Mouse (Mus musculus) forebrain, embryonic 16.5 days (tissue): ENCODE data around the gene Ywhag. TPM values are rescaled to one million over a fixed set of nuclear protein-coding genes. Genes with fewer than 3 reads are reported as not detected.
A peak's percentile ranks its signal among the peaks of the same experiment; 100 is the strongest.

Experiments
- ATAC-seq: fragments of 200-750 bp; cut with Nextera tagmentation; 2 replicates; pipeline ENCODE4 v1.8.0; 2017; ENCODE audit warnings: mild to moderate bottlenecking, moderate library complexity
- H3K27ac ChIP-seq: fragments of 300-500 bp; sonication (generic); 2 replicates; pipeline ENCODE4 v1.5.1; 2014; ENCODE audit warnings: low read length, control low read depth
- H3K27me3 ChIP-seq: fragments of 300-500 bp; sonication (generic); replicated peaks from 2 replicates; pipeline ENCODE4 v1.6.1; 2014; ENCODE audit warnings: low read length; ENCODE audit not compliant: control insufficient read depth, insufficient read depth
- H3K36me3 ChIP-seq: fragments of 300-500 bp; sonication (generic); 2 replicates; pipeline ENCODE4 v1.6.1; 2014; ENCODE audit not compliant: control insufficient read depth, insufficient read depth
- H3K4me1 ChIP-seq: fragments of 300-500 bp; sonication (generic); replicated peaks from 2 replicates; pipeline ENCODE4 v1.6.1; 2014; ENCODE audit warnings: low read length; ENCODE audit not compliant: control insufficient read depth, insufficient read depth
- H3K4me2 ChIP-seq: fragments of 300-500 bp; sonication (generic); 2 replicates; pipeline ENCODE4 v1.6.1; 2014; ENCODE audit warnings: mild to moderate bottlenecking, low read length, control low read depth
- H3K4me3 ChIP-seq: fragments of 300-500 bp; sonication (generic); replicated peaks from 2 replicates; pipeline ENCODE4 v1.5.1; 2014; ENCODE audit warnings: mild to moderate bottlenecking, low read length, control low read depth
- H3K9ac ChIP-seq: fragments of 300-500 bp; sonication (generic); replicated peaks from 2 replicates; pipeline ENCODE4 v1.6.1; 2014; ENCODE audit warnings: low read depth, low read length, control low read depth
- H3K9me3 ChIP-seq: fragments of 300-500 bp; sonication (generic); 2 replicates; pipeline ENCODE4 v1.6.1; 2016; ENCODE audit warnings: low read length; ENCODE audit not compliant: control insufficient read depth
- WGBS: fragments of 180-500 bp; shearing (Covaris S2); extraction: QIAGEN DNeasy Blood & Tissue Kit; methylation state at CpG from one replicate; pipeline ENCODE4 v1.1.7; 2014; 5-methylcytosine and 5-hydroxymethylcytosine counted together
- polyA plus RNA-seq: library from polyadenylated mRNA; unstranded; fragments of >200 nt; fragmentation: Nextera tagmentation; extraction: Ambion mirVana; gene quantifications from 2 replicates; pipeline ENCODE4 v1.2.1, GENCODE M21; 2015

Ywhag gene
- polyA plus RNA-seq, 1 experiment from 2014 or later: 902 TPM

DNA sequence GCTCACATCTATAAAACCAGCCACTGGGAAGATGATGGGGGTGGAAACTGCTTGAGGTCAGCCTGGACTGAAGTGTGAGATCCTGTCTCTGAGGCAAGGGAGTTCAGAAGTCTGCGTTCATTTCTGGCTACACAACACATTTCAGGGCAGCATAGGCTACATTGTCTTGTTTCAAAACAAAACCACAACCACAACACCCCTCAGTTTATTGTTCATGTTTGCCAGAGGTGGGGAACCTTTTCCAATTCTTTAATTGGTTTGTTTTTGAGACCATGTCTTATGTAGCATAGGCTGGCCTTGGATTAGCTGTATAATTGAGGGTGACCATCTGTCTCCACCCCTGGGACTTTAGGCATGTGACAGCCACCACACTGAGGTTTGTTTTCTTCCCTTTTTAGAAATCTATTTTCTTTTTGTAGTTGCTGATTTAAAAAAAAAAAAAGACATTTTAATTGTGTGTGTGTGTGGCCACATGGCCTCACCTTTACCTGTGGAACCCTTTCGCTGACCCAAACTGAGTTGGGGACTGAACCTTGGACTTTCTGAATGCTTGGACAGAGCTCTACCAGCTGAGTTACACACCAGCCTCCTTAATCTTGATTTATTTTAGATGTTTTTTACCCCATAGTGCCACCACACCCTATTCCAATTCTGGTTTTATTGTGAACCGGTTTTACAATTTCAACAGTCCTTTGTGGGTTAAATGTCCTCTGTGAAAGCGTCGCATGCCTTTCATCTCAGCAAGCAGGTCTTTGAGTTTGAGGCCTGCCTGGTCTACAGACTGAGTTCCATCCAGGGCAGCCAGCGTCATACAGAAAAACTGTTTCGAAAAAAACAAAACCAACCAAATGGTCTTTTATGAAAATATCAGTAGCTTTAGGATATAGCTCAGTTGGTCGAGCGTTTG is 22.1 kb upstream of the Ywhag start:
- WGBS: 86% methylated on average over 9 of the region's 9 CpGs
- H3K36me3 ChIP-seq: no peaks in the 10 kb centered on the region
- peak overlapping the region; percentile 44; the same call in 1 of the 2 replicates for H3K9ac ChIP-seq
- H3K9me3 ChIP-seq: no peaks in the 10 kb centered on the region
- ATAC-seq: no peak
- H3K4me1 ChIP-seq: peaks cover 5% of the 10 kb centered on the region
- no peaks in the 10 kb centered on the region for H3K27me3 ChIP-seq
- peak overlapping the region; percentile 75 for H3K27ac ChIP-seq
- H3K4me2 ChIP-seq: peak overlapping the region; percentile 55
- no peak overlapping the region; the same call in 1 of the 2 replicates for H3K4me3 ChIP-seq

DNA sequence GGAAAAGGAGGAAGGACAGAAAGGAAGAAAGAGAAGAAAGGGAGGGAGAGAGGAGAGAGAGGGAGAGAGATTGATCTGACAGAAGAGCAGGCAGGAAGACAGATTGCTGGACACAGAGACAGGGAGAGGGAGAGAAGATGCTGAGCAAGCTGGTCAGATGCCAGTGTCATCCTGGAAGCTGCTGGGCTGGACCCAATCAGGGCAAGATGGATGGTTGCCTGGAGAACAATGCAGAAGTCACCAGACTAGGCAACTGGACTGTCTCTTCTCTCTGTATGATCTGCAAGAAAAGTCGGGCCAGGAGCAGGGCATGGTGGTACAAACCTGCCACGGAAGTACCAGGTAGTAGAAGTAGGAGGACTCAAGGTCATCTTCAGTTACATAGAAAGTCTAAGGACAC is 18.4 kb upstream of the Ywhag start:
- Histone ChIP-seq H3K4me2 (no peak overlapping the region), H3K27me3 (no peaks in the 10 kb centered on the region), H3K4me3 (no peak overlapping the region), H3K9me3 (no peaks in the 10 kb centered on the region), H3K36me3 (no peaks in the 10 kb centered on the region), H3K9ac (no peak overlapping the region), H3K27ac (no peak overlapping the region), H3K4me1 (peaks cover 5% of the 10 kb centered on the region)
- 86% methylated on average over 2 of the region's 2 CpGs for WGBS
- ATAC-seq: no peak

DNA sequence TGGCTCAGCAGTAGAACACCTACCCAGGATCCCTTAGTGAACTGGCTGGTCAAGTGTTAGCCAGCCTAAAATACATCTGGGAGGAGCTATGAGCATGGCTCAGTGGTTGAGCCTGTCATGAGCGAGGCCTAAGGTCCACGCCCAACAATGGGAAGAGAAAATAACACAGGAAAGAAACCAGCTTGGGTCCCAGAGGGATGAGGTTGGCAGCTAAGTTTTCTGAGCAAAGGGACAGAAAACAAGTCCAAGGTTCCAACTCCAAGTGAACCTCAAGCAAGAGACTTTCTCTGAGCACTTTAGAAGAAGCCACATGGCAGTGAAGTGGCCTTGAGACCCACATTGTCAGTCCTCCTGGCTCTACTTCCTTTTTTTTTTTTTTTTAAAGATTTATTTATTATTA is 17.2 kb upstream of the Ywhag start:
- no peak for ATAC-seq
- H3K9ac ChIP-seq: no peak overlapping the region
- no peaks in the 10 kb centered on the region for H3K36me3 ChIP-seq
- WGBS: 90% methylated on average over 2 of the region's 2 CpGs
- H3K4me3 ChIP-seq: no peak overlapping the region
- H3K4me1 ChIP-seq: no peaks in the 10 kb centered on the region; the same call in 1 of the 2 replicates
- no peak overlapping the region for H3K27ac ChIP-seq
- H3K27me3 ChIP-seq: no peaks in the 10 kb centered on the region
- H3K9me3 ChIP-seq: no peaks in the 10 kb centered on the region
- no peak overlapping the region for H3K4me2 ChIP-seq

DNA sequence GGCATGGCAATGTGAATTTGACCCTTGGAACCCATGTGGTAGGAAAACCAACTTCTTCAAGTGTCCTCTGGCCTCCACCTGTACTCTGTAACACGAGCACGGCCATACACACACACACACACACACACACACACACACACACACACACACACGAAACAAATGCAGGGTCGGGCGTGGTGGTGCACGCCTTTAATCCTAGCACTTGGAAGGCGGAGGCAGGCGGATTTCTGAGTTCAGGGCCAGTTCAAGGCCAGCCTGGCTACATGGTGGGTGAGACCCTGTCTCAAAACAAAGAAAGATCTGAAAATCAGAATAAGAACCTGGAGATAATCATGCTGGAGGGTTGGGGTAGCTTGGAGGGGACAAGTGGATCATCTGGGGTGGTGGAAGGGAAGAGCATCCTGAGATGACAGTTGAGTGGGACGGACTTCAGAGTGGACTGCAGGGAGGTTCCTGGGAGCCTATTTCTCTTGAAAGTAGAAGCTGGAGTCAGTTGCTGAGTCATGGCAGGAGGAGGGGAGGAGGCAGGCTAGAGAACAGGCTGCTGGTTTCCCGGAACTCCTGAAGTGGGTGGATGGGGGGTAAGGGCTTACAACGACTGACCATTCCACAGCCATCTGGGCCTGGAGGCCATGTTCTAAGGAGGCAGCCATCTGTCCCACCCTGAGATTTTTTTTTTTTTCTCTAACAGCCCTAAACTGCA is 16.4 kb upstream of the Ywhag start:
- no peak overlapping the region for H3K4me3 ChIP-seq

DNA sequence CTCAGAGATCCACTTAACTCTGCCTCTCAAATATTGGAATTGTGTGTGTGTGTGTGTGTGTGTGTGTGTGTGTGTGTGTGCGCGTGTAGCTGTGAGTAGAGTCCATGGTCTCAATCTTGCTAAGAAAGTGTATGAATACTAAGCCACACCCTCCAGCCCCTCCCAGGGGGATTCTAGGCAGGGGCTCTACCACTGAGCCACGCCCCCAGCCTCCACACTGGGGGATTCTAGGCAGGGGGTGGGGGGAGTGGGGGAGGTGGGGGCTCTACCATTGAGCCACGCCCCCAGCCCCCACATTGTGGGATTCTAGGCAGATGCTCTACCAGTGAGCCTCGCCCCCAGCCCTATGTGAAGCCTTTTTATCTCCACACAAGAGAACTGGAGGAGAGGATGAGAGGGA is 12.2 kb upstream of the Ywhag start:
- no peak for ATAC-seq
- Histone ChIP-seq H3K4me2 (no peak overlapping the region), H3K4me1 (peaks cover 8% of the 10 kb centered on the region), H3K36me3 (no peaks in the 10 kb centered on the region), H3K9me3 (no peaks in the 10 kb centered on the region), H3K9ac (no peak overlapping the region), H3K4me3 (no peak overlapping the region), H3K27ac (no peak overlapping the region), H3K27me3 (no peaks in the 10 kb centered on the region)
- WGBS: 77% methylated on average over 5 of the region's 5 CpGs

More for the DNA sequence above, 16.4 kb upstream of the Ywhag start:
- WGBS: 83% methylated on average over 11 of the region's 11 CpGs
- Histone ChIP-seq H3K36me3 (no peaks in the 10 kb centered on the region), H3K4me2 (no peak overlapping the region), H3K9me3 (no peaks in the 10 kb centered on the region), H3K27me3 (no peaks in the 10 kb centered on the region), H3K27ac (no peak overlapping the region), H3K4me1 (peaks cover 7% of the 10 kb centered on the region), H3K9ac (no peak overlapping the region)
- ATAC-seq: no peak

DNA sequence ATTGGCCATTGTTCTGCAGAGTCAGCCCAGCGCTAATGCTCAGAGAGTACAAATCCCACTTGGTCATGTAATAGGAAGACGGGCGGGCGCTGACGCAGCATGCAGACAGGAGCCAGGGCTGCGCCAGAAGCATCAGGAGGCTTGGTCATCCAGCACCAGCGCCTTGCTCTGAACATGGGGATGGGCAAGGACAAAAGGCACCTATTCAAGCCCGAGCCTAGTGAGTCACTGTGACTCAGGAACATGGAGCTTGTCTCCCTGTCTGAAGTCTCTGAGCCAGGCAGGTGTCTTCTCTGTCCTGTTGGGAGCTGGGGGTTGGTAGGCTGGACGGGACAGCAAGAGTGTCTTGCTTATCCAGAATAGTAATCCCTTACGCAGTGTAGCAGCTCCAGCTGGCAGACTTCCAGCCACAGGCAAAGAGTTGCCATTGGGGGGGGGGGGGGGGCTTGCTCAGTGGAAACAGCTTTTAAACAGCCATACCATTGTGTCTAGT is 11.5 kb upstream of the Ywhag start:
- H3K9me3 ChIP-seq: no peaks in the 10 kb centered on the region

DNA sequence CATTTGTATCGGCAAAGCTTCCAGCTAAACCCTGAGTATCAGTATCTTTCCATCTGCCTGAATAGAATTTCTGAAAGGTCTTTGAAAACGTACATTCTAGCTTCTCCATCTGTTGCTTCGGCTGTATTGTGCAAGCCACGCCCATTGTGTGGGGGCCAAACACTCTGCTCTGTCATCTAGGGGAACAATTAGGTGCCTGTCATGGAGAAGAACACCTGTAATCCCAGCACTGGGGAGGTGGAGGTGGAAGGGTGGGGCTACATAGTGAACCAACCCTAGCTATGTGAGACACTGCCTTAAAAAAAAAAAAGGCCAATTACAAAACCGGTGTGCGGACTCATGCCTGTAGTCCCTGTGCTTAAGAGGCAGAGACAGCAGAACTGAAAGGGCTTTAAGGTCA is 8.3 kb upstream of the Ywhag start:
- ATAC-seq: no peak
- no peak overlapping the region for H3K27ac ChIP-seq
- no peak overlapping the region for H3K9ac ChIP-seq
- H3K27me3 ChIP-seq: no peaks in the 10 kb centered on the region
- no peak overlapping the region for H3K4me2 ChIP-seq
- H3K4me1 ChIP-seq: peaks cover 8% of the 10 kb centered on the region
- no peaks in the 10 kb centered on the region for H3K9me3 ChIP-seq
- 68% methylated on average over 6 of the region's 6 CpGs for WGBS
- no peak overlapping the region for H3K4me3 ChIP-seq
- no peaks in the 10 kb centered on the region for H3K36me3 ChIP-seq

More for the DNA sequence above, 11.5 kb upstream of the Ywhag start:
- H3K36me3 ChIP-seq: no peaks in the 10 kb centered on the region
- H3K4me3 ChIP-seq: no peak overlapping the region
- no peak overlapping the region for H3K9ac ChIP-seq
- H3K4me1 ChIP-seq: peaks cover 8% of the 10 kb centered on the region
- WGBS: 39% methylated on average over 10 of the region's 10 CpGs
- ATAC-seq: peak; percentile 43; the same call in 1 of the 2 replicates
- H3K4me2 ChIP-seq: 0 out of 2 replicates have a peak overlapping the region, but pooled peaks have one; percentile 16
- H3K27me3 ChIP-seq: no peaks in the 10 kb centered on the region
- H3K27ac ChIP-seq: no peak overlapping the region

DNA sequence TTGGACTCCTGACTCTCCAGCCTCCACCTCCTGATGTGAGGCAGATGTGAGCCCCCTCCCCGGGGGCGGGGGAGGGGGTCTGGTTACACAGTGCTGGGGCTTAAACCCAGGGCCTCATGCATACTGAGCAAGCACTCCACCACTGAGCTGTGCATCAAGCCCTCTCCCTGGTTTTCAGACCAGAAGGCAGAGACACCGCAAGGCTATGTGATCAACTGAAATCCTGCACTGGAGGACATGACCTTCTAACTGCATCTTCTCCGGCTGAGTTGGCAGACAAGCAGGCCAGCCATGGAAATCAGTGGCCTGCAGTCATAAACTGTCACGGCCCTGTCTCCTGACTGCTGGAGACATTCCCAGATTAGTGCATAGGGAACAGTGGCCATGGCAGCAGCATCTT is 6.2 kb upstream of the Ywhag start:
- no peak for ATAC-seq
- Histone ChIP-seq H3K4me2 (no peak overlapping the region), H3K4me3 (no peak overlapping the region), H3K27ac (no peak overlapping the region), H3K9ac (no peak overlapping the region), H3K4me1 (no peaks in the 10 kb centered on the region), H3K36me3 (no peaks in the 10 kb centered on the region), H3K9me3 (no peaks in the 10 kb centered on the region), H3K27me3 (no peaks in the 10 kb centered on the region)
- 64% methylated on average over 5 of the region's 5 CpGs for WGBS

DNA sequence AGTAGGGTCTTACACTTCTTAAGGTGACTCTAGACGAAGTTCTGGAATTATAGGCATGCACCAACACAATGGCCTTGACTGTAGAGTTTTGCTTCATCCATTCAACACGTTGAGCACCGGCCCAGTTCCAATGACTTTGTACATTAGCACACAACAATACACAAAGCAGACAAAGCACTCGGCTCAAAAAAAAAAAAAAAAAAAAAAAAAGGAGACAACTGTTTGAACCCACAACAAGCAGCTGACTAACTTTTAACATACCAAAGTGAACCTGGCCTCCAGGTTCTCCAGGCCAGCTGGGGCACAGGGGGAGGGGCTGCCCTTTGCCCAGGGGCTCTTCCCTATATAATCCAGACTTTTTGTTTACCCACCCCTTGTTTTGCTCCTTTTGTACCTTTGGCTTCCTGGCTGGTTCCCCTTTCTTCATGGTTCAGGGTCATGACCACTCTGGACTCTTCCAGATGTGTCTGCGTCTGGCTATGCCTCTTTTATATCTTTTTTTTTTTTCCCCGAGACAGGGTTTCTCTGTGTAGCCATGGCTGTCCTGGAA is 1.3 kb upstream of the Ywhag start:
- Histone ChIP-seq H3K4me1 (peaks cover 23% of the 10 kb centered on the region), H3K4me3 (no peak overlapping the region), H3K9me3 (no peaks in the 10 kb centered on the region), H3K27me3 (no peaks in the 10 kb centered on the region), H3K9ac (no peak overlapping the region), H3K4me2 (no peak overlapping the region), H3K27ac (no peak overlapping the region; the same call in 1 of the 2 replicates), H3K36me3 (0 out of 2 replicates have a peak, but pooled peaks cover 3% of the 10 kb centered on the region)
- 82% methylated on average over 6 of the region's 6 CpGs for WGBS
- ATAC-seq: no peak
